Mouse (Mus musculus) C2C12 (cell line): ENCODE data around the gene Hrc.

Experiments
- CEBPB ChIP-seq: IDR thresholded peaks from one replicate; pipeline ENCODE4 v1.6.1; 2011; ENCODE audit warnings: low read depth, mild to moderate bottlenecking, control low read depth, moderate library complexity
- CTCF ChIP-seq: IDR thresholded peaks from one replicate; pipeline ENCODE4 v1.5.1; 2011; ENCODE audit not compliant: control insufficient read depth, insufficient read depth, insufficient read length
- FOSL1 ChIP-seq: IDR thresholded peaks from one replicate; pipeline ENCODE4 v1.8.0; 2011; ENCODE audit warnings: mild to moderate bottlenecking, low read length; ENCODE audit not compliant: poor library complexity, insufficient read depth, severe bottlenecking
- MYOD1 ChIP-seq: IDR thresholded peaks from one replicate; pipeline ENCODE4 v1.6.1; 2011; ENCODE audit warnings: low read depth; ENCODE audit not compliant: control insufficient read depth, insufficient read length
- USF1 ChIP-seq: IDR thresholded peaks from one replicate; pipeline ENCODE4 v1.6.1; 2011; ENCODE audit warnings: low read depth, mild to moderate bottlenecking, control low read depth, moderate library complexity

DNA sequence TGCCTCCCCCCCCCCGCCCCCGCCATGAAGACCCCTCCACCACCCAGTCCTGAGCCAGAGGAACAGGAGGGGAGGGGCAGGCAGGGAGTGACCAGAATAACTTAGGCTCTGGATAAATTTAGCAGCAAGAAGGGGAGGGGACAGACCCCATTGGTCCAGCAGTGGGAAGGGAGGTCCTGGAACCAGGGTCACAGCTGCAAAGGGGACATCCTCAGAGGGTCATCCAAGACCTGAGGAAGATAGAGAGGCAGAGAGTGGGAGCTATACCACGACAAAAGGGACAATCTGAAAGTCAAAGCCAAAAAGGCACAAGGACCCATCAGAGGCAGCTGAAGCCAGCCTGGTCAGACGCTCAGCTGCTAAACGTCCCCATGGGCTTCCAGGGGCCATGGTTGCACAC is at the start of gene Hrc:
- TF ChIP-seq CTCF (no peak), MYOD1 (no peak), USF1 (no peak), FOSL1 (no peak), CEBPB (no peak)
